Mouse (Mus musculus) embryo, embryonic 9.5 days (tissue): ENCODE measurements at regions not wholly inside any gene's neighbourhood (a gene's known extent, or its start where the extent isn't known, plus 50 kb on each side); places are given as distances from the start of the nearest gene placed in this dataset.

Experiments
- DNase-seq: peaks from one replicate; pipeline ENCODE4 v3.0.0-alpha.2; 2017; ENCODE audit errors: extremely low spot score

GRCm38 (mm10) chr12:17113465-17114177, 63.1 kb downstream of the Kcnf1 start:
- no peak for DNase-seq

GRCm38 (mm10) chr12:17112781-17113464, 63.8 kb downstream of the Kcnf1 start:
- DNase-seq, result no peak

DNA sequence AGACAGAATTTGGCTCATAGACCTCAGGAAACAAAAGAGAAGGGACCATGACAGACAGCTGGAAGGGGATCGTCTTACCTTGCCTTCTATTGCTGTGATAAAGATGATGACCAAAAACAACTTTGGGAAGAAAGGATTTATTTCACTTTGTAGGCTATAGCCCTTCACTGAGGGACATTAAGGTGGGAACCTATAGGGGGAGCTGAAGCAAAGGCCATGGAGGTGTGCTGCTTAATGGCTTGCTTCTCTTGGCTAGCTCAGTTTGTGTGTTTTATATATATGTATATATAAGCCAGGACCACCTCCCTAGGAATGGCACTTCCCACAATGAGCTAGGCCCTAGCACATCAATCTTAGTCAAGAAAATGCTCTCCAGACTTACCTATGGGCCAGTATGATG, 70.5 kb downstream of the Kcnf1 start:
- DNase-seq, result no peak

- DNase-seq, result no peak
These were observed 71.5 kb downstream of the Kcnf1 start for GRCm38 (mm10) chr12:17105057-17105712.

GRCm38 (mm10) chr12:17101842-17102241, 74.8 kb downstream of the Kcnf1 start:
- no peak for DNase-seq

DNA sequence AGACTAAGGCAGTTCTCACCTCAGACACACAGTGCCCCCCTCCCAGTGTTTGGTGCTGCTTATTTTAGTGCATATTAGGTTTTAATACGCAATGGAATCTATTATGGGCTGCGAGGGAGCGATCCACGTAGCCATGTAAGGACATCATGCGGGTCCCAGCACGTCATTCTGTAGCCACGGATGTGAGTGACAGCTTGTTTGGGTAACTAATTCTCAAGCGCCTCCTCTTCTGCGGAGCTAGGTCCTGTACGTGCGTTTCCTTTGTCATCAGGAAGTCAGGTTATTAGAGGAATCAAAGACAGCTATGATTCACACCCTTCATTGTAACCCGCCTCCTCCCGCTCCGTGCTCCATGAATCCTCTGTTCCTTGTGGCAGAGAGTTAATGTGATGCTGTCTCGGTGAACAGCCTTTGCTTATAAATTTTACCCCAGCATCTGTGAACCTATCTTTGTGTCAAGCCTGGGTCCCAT, 78.9 kb downstream of the Kcnf1 start:
- no peak for DNase-seq

- no peak for DNase-seq
These were observed 81.9 kb downstream of the Kcnf1 start for GRCm38 (mm10) chr12:17094758-17095157.

- DNase-seq, result no peak
These were observed 82.2 kb upstream of the 2410004P03Rik start for GRCm38 (mm10) chr12:17093772-17094171.

- DNase-seq, result no peak
These were observed 79.5 kb upstream of the 2410004P03Rik start for GRCm38 (mm10) chr12:17091058-17091457.

GRCm38 (mm10) chr12:17089710-17090339, 78.3 kb upstream of the 2410004P03Rik start:
- peak; percentile 34 for DNase-seq

GRCm38 (mm10) chr12:17087388-17087787, 75.9 kb upstream of the 2410004P03Rik start:
- DNase-seq, result no peak

DNA sequence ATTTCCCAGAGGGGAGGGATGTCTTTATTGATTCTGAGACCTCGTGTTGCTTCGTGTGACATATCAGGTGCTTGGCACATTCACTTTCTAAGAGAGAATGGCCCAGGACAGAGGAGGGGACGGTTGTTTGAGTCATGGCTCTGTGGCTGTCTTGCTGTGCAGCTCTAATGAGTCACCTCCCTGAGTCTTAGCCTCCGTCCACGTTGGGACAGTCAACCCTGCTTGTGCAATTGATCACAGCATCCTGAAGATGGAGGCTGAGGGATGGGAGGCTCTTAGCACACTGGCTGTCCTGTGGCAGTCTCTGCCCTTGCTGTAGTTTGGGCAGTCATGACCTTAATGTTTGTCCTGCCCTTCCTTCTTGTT, 73.7 kb upstream of the 2410004P03Rik start:
- DNase-seq, result no peak

DNA sequence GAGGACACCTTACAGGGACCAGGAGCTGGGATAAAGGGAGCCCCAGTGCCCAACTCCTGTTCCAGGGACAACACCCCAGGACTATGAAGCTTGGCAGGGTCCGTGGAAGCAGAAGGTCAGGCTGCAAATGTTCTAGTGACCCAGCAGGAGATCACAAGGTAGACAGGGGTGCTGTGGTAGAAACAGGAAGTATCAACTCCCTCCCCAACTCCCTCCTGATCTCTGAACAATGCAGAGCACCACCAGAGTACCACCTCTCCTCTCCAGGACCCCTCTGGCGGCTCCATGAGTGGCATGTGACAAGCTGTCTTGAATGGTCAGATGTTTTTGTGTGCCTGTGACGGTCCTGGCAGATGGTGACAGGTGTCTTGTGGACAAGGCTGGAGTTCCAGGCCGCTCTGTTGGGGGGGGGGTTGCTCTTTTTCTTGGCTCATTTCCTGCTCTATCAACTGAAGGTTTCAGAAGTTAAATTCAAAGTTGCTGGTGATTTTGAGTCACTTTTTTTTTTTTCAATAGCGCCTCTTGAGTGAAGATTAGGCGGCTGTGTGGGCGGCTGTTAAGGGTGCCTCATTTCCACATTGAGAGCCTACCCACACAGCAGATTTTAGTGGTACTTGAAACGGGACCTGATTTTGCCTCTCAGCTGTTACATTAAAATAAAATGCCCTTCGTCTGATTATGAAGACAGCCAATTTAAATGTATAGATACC, 73.1 kb upstream of the 2410004P03Rik start:
- DNase-seq, result no peak

DNA sequence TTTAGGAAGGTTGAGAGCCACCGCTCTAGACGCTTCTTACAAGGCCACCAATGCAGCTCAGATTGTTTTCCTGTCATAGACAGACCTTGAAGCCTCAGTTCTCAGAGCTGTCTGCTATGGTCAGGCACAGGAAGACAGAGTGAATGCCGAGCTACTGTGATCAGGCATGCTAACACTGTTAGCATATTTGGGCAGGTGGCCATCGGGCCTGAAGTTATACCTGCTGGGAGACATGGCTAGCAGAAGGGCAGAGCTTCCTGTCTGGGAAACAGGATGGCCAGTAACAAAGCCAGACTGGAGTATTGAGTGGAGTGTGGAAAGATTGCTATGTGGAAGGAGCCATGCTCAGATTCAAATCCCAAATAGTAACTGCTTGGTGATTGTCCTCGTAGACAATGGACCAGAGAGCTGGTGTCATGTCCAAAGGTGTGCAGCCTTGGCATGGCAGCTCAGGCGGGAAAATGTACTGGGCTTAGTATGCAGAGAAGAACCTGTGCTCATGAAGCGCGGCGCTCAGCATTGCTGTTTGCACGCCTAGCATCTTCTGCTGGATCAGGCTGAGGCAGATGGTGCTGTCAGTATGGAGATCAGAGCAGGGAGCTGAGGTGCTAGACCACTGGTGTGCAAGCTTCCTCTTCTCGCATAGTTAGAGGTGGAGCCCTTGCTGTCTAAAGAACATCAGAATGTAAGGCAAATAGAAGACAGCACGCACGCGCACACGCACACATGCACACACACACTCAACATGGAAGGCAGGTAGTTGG, 60.3 kb upstream of the 2410004P03Rik start:
- DNase-seq, result no peak

DNA sequence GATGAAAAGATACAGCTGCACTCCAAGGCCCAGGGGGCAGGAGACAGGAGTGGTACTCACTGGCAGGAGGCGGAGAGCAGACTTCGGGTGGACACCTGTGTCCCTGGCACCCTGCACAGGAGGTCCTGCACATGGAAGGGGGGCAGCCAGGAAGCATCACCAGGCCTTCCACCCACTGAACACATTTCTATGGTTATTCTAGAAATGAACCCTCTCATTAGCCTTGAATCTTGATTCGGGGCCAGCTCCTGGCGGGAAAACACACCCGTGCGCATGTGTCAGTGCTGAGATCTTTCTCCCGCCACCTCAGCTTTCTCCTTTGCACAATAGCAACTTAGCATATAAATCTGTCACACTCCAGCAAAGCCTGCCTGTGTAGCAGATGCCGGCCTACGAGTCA, 58.3 kb upstream of the 2410004P03Rik start:
- no peak for DNase-seq

DNA sequence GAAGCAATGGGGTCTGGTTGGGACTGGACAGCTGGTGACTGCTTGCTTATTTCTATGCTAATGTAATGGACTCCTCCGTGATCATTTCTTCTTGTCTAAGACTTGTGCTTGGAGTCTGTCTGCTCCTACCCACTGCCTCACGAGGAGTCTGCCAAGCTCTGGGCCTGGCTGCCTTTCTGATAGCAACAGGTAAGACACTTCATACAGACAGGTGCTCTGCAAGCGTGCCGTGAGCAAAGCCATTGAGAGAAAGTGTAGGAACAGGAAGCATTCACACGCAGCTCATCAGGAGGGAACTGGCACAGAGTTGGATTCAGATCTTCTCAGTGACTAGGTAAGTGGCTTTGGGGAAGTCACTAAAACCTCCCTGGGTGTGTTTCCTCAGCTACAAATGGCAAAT, 57.6 kb upstream of the 2410004P03Rik start:
- no peak for DNase-seq

- DNase-seq, result no peak
These were observed 52.4 kb upstream of the 2410004P03Rik start for GRCm38 (mm10) chr12:17063920-17064319.
